Mouse (Mus musculus): Measurements from ENCODE around the gene Rps27. TPM values are rescaled to one million over a fixed set of nuclear protein-coding genes. Genes with fewer than 3 reads are reported as not detected.

Gene Rps27
- total RNA-seq, 2 experiments from 2014 or later: 1,075 to 1,237 TPM

GRCm38 (mm10) chr3:90231507-90232333 is 18.3 kb upstream of the Rps27 start, which contains the start of gene Jtb:
Jtb (plus strand) TSS chr3:90231597.
- DNase-seq (ENCODE audit: low spot score): peak; percentile 92

- no peak for DNase-seq (ENCODE audit: low spot score)
These were observed 17.6 kb upstream of the Rps27 start for GRCm38 (mm10) chr3:90231075-90231474.

GRCm38 (mm10) chr3:90224331-90224730 is 10.9 kb upstream of the Rps27 start:
- no peak for DNase-seq (ENCODE audit: low spot score)

GRCm38 (mm10) chr3:90222941-90223340 is 9.5 kb upstream of the Rps27 start:
- peak; percentile 30 for DNase-seq (ENCODE audit: low spot score)

GRCm38 (mm10) chr3:90222455-90222854 is 9.0 kb upstream of the Rps27 start:
- no peak for DNase-seq (ENCODE audit: low spot score)

GRCm38 (mm10) chr3:90221123-90221522 is 7.7 kb upstream of the Rps27 start:
- DNase-seq (ENCODE audit: low spot score): no peak

GRCm38 (mm10) chr3:90220531-90220951 is 7.1 kb upstream of the Rps27 start:
- DNase-seq (ENCODE audit: low spot score): peak; percentile 86

GRCm38 (mm10) chr3:90220088-90220487 is 6.6 kb upstream of the Rps27 start:
- DNase-seq (ENCODE audit: low spot score): peak; percentile 52

- DNase-seq (ENCODE audit: low spot score): no peak
These were observed 2.5 kb upstream of the Rps27 start for GRCm38 (mm10) chr3:90215825-90216380.

- no peak for DNase-seq (ENCODE audit: low spot score)
These were observed 669 bp upstream of the Rps27 start for GRCm38 (mm10) chr3:90213956-90214684.

GRCm38 (mm10) chr3:90212723-90213122 is 728 bp downstream of the Rps27 start:
- no peak for DNase-seq (ENCODE audit: low spot score)

- no peak for DNase-seq (ENCODE audit: low spot score)
These were observed 1.7 kb downstream of the Rps27 start for GRCm38 (mm10) chr3:90211475-90212398.

- DNase-seq (ENCODE audit: low spot score): no peak
These were observed 3.4 kb downstream of the Rps27 start for GRCm38 (mm10) chr3:90209908-90210566.

- no peak for DNase-seq (ENCODE audit: low spot score)
These were observed 4.8 kb downstream of the Rps27 start for GRCm38 (mm10) chr3:90208662-90209061.

- no peak for DNase-seq (ENCODE audit: low spot score)
These were observed 8.9 kb downstream of the Rps27 start for GRCm38 (mm10) chr3:90204582-90204981.

GRCm38 (mm10) chr3:90203619-90204018 is 9.8 kb downstream of the Rps27 start:
- no peak for DNase-seq (ENCODE audit: low spot score)

- no peak for DNase-seq (ENCODE audit: low spot score)
These were observed 10.6 kb downstream of the Rps27 start for GRCm38 (mm10) chr3:90202884-90203283.

- DNase-seq (ENCODE audit: low spot score): no peak
These were observed 15.9 kb downstream of the Rps27 start for GRCm38 (mm10) chr3:90197548-90197947.

GRCm38 (mm10) chr3:90195644-90196043 is 17.8 kb downstream of the Rps27 start:
- DNase-seq (ENCODE audit: low spot score): no peak

GRCm38 (mm10) chr3:90194759-90195158 is 18.7 kb downstream of the Rps27 start:
- no peak for DNase-seq (ENCODE audit: low spot score)
